Mouse (Mus musculus) kidney, adult 8-10 months (tissue): Measurements from ENCODE around the gene Chst14.

Experiments
- DNase-seq, 2 experiments: peaks; one replicate each; pipeline ENCODE4 v3.0.0; 2022

The Chst14 gene

DNA sequence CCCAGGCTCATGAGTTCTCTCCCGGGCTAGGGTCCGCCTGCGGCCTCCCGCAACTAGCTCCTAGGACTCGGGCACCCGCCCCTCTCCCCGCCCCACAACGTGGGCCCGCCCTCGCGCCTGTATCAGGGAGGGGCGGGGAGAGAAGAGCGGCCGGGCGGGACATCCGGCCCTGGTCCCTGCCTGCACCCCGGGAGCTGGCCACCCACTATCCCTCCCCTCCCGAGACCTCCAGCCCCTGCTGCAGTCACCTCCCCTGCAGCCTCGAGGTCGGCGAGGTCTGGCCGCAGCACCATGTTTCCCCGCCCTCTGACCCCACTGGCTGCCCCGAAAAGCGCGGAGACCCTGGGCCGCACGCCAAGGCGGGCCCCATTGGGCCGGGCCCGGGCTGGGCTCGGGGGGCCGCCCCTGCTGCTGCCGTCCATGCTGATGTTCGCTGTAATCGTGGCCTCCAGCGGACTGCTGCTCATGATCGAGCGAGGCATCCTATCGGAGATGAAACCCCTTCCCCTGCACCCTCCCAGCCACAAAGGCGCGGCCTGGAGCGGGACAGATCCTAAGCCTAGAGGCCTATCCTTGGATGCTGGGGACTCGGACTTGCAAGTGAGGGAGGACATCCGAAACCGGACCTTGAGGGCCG is at the start of gene Chst14:
TSS of gene Chst14 (plus strand) at position 136 of the 637 bp plus-strand sequence.
- peak; percentile 66 for DNase-seq

DNA sequence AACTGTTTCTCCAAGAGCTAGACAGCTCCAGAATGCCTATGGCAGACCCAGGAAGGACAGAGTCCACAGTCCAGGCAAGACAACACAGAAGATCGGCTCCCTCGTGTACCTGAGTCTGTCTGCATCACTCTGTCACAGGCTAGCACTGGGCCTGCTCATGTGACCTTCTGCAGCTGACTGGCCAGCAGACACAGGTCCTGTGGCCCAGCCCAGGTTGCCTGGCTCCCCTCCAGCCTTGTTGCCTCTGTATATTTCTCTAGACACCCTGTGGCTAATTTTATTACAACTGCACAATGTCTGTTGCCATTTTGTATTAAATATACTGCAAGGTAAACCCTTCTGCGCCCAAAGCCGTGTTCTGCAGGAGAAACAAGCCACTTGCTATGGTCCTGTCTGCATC is 45.3 kb upstream of the Chst14 start:
- DNase-seq = peak; percentile 60 to 67

DNA sequence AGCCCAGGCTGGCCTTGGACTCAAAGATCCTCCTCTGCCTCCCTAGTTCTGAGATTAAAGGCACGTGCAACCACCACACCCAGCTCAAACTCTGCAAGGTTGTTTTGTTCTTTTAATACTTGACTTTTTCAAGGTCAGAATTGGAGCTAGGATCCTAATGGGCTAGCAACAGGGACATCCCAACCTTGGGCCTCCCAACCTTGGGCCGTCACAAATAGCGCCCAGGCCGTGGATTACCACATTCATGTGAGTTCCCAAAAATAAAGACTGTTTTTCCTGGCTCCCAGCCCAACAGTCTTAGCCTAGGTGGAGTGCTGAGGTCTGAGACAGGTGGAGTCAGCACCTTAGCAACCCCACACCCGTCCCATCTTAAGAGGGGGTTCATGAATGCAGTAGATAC is 44.3 kb upstream of the Chst14 start:
- DNase-seq = no peak

DNA sequence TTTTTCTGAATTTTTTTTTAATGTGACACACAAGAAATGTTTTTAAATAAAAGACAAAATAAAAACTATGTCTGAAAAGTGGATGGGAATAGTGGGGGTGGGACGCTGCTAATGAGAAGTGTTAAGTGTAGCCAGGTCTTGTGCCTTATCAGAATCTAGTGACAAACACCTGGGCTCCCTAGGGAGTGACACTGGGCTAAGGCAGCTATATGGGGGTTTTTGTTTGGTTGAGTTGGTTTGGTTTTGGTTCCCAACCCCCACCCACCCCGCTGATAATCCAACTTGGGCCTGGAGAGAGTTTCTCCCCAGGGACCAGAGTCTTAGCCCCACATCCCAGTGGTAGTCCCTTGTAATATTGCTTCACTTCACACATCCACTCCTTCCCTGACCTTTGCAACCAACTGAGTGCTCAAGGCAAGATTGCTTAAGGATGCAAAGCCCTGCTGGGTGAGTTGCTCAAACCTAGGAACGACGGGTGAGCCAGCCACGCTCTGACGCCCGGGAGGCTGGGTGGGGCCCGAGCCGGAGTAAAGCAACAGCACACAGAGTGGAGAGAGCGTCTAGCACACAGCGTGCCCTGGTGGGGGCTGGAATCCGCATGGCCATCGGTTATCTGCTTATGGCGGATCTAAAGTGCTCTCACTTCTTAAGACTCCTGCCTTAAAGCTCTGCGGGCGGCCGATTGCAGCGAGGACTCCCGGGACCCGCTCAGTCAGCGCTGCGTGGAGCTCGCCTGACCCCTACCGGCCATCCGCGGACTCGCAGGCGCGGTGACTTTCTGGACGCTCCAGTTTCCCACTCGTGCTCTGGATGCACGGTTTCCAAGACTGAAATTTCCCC is 43.2 kb upstream of the Chst14 start:
- peak; percentile 63 to 87 for DNase-seq

DNA sequence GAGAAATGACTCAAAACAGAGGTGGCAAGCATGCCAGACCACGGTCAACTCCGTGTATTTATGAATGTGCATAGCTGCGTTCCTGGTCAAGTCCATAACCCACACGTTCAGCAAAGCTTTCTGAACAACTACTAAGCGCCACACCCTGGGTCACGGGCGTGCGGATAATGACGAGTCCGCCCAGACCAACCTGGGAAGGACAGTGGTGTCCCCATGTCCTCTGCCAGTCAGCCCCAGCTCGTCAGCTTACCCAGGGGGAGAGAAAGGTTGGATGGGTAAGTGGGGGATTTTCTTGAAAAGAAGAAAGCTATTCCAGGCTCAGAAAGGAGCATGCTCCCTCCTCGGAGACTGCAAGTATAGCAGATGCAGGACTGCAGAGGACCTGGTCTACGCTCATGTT is 38.9 kb upstream of the Chst14 start:
- DNase-seq = no peak

DNA sequence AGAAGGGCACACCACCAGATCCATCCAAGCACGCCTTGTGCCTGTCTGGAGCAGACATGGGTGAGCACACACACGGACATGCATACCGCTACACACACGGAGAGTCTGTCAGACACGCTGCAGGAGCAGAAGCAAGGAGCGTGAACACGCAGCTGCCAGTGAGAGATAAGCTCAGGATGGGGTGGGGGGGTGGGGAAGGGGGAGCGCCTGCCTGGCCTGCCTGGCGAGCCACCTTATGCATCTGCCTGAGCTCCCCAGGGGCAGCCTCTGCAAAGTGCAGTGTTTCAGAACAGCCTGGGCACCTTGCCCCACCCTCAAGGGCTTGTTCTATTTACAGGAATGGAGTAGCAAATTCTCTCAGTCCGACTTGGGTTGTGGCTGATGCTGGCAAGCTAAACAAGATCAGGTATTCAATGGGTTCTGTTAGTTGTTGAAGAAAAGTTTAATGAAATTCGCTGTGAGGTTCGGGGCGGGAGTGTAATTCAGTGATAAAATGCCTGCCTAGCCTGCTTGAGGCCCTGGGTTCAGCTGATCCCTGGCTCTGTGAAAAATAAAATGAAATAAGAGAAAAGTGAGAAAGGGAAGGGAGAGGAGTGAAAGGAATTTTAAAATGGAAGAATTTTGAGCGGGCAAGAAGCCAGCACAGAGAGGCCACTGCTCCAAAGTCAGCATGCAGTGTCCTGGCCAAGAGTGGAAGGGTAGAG is 38.3 kb upstream of the Chst14 start:
- DNase-seq = no peak

DNA sequence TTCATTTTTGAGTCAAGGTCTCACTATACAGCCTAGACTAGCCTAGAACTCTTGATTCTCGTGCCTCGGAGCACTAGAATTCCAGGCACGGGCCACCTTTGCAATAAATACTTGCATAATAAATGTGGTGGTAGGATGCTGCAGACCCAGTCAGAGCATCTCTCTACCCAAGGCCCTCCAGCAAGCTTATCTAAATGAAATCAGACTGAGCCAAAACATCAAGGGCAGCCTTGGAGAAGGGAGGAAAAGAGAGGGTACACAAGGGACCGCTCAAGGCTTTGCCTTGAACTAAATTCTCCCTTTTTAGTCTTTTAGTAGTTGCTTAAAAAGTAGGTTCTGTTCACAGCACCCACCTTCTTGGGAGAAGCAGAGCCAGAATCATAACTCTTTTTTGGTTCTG is 35.1 kb upstream of the Chst14 start:
- no peak for DNase-seq

DNA sequence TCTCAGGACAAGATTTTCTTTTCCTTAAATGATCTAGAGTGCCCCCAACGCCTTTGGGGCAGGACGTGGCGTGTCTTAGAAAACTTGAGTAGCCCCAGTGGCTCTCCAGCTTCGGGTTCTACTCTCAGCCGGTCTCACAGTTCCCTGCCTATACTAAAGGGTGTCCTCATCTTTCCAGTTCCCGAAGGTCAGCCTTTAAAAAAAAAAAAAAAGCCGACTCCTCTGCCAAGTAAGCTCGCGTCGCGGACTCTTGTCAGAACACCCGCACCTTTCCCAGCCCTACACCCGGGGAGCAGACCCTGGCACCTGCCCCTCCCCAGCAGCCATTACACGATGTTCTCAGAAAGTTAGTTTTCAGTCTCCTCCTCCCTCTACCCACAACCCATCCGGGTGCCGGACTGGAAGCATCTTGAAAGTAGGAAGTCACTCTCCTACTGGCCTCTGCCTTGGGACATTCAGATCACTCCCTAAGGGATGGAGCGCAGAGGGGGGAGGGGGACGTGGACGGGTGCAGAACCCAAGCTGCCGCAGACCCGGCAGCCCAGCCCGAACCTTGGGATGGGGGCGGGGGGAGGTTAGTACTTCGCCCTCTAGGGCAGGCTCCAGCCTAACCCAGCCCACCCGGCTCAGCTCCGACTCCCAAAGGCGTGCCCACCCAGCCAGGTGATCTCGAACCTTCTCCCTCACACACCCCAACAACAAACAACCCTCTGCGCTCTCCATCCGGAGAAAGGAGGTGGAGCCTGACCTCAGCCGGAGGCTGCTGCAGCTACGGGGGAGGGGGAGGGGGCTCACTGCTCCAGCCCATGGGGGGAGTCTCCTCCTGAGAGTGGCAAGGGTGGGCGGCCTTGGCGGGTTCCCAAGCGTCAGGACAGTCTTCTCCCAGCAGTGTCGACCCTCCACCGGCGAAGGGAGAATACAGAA is 30.0 kb upstream of the Chst14 start:
- DNase-seq = no peak

DNA sequence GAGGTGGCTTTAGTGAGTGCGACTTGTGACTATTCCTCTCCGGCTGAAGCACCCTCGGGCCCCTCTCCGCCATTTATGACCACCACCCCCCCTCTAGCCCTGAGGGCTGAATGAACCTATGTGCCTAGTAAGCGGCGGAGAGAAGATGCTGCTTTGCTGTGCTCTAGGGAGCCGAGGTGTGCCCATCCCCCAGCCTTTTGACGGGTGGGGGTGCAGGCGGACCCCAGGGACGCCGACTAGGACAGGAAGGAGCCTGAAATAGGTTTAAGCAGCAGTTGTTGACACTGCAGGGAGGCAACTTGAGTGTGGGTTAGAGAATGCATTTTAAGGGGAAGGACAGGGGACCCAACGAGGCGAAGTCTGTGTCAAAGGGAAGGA is 29.4 kb upstream of the Chst14 start:
- DNase-seq = no peak

DNA sequence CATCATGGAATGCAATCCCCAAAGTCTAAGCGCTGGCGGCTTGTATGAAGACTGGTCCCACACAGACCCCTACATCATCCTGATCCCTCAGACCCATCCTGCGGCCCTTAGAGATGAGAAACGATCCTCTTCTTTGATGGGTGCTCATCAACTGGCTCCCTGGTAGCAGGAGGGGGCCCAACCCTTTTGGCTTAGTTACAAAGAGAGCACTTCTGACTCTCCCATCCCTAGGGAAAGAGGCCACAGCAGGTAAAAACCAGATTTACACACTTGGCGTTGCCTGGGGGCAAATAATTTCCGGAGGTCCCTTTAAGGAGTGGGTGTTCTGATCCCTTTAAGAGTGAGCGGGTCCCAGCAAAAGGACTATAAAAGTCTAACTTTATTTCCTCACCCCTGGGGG is 28.9 kb upstream of the Chst14 start:
- no peak for DNase-seq

DNA sequence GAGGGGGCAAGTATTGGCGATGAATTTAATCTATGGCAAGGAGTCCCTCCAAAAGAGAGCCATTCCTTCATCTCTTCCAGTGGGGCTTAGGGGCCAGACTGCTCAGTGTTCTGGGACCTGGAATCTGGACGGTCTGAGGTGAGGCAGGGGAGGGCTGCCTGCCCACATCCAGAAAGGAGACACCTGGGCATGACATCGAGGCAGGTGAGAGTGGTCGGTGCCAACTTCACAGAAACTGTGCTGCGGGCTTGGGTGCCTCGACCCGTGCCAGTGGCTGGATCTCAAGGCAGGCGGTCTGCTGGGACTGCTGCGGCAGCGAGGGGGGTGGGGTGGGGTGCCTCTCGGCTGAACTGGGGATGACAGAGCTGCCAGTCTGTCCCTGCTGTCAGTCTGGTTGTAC is 28.5 kb upstream of the Chst14 start:
- DNase-seq = no peak

DNA sequence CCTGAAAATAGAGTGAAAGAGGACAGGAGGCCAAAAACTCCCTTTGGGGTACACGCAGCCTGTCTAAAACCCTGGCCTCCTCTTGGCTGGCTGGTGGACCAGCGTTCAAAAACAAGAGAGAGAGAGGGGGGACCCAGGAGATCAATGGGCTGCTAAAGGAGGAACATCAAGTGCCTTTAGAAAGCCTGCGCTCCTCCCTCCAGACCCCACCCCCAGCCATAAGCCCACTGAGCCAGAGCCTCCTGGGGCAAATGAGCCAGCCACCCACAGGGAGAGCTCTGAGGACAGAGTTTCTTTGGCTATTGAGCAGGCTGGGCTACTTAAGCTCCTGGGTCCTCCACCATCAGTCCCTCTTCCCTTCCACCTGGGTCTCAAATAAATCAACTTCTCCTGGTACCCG is 27.5 kb upstream of the Chst14 start:
- DNase-seq = no peak

DNA sequence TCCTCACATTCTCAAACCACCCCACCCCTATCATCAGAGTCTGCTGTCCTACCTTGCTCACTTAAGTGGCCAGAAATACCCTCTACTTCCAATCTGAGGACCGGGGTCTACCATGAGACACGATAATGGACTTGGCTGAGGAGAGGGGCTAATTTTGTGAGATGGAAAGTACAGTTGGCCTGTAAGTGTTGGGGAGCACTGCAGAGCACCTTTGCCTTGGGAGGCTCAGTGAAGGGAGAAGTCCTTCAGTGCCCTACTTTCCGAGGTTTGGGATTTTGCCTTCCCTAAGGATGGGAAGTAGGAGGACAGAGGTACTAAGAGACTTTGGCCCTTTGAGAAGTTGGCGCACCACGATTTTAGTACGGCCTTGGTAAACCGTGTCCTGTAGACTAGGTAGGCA is 27.0 kb upstream of the Chst14 start:
- DNase-seq = no peak

DNA sequence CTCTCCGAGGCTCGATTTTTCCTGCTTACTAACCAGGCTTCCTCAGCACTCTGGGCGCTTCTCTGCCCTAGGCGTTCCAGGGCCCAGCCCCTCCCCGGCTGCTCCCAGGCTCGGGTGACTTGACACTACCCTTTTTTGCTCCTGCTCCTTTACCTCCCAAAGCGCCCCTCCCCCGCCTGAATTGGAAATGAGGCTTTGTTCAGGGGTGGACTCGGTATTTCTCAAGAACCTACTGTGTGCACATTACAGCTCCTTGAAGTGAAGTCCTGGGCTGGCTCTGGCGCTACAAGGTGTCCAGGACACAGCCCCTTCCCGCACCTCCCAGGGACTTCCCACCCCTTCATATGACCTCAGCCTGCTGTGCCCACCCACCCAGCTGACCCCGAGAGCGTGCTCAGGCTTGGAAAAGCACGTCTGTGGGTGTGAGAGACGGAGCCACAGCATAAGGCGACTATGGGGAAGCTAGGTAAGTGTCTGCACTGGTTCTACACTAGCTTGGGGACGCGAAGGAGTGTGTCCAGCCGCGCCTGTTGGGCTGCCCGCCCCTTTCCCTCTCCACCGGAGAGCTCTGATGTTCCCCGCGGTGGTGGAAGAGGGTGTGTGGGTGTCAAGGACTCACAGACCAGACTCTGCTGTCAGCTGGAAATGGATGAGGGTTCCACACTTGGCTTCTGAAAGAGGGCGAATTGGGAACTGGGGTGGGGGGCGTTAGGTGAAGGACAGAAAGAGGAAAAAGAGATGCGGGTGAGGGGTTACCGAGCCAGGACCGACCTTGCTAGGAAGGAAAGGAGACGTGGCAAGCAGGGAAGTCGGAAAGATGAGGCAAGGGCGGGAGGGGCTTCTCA is 26.1 kb upstream of the Chst14 start, which contains the start of gene Bahd1:
TSS of gene Bahd1 (plus strand) at position 397 of the 845 bp plus-strand sequence.
- DNase-seq = no peak

DNA sequence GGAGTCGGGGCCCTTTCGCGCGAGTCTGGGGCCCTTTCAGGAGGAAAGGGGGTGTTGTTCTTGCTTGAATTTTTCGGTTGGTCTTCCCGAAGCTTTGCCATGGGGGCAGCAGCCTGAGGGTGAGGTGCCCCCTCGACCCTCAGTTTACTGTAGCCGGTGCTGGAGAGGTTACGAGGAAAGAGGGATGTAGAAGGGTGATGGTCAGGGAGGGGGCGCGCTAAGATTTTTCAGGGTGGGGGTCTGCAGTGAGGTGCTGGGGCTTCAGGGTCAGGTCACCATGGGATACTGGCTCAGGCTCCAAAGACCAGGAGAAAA is 25.5 kb upstream of the Chst14 start:
- no peak for DNase-seq

DNA sequence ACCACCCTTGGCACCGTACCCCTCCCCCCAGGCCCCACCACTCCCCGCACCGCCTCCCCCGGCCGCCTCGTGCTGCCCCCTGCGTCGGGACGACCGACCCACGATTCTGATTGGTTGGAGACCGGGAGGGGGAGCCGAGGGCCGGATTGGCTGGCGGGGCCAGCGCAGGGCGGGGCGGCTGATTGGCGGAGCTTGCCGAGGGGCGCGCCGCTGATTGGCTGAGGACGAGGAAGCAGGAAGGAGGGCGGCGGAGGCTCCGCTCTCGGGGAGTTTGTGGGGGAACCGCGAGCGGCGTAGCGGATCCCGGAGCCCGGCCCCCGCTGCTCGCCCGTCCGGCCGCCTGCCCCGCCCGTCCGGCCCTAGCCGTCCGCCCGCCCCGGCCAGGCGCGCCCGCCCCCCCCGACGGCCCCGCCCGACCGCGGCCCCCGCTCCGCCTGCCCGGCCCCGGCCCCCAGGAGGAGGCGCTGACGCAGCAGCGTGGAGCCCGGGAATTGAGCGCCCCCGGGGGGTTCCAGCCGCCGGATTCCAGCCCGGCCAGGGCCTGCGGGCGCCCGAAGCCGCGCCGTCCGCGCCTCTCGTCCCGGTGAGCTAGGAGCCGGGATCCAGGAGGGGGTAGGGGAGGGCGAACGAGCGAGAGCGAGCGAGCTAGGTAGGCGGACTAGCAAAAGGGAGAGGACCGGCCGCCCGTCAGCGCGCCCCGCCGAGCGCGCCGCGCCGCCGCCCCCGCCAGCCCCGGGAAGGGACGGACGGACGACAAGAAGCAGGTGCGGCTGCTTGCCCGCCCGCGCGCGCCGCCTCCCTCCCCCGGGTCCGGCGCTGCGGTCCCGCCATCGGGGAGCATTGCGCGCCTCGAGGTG is 24.9 kb upstream of the Chst14 start:
- DNase-seq = peak; percentile 97 to 98

DNA sequence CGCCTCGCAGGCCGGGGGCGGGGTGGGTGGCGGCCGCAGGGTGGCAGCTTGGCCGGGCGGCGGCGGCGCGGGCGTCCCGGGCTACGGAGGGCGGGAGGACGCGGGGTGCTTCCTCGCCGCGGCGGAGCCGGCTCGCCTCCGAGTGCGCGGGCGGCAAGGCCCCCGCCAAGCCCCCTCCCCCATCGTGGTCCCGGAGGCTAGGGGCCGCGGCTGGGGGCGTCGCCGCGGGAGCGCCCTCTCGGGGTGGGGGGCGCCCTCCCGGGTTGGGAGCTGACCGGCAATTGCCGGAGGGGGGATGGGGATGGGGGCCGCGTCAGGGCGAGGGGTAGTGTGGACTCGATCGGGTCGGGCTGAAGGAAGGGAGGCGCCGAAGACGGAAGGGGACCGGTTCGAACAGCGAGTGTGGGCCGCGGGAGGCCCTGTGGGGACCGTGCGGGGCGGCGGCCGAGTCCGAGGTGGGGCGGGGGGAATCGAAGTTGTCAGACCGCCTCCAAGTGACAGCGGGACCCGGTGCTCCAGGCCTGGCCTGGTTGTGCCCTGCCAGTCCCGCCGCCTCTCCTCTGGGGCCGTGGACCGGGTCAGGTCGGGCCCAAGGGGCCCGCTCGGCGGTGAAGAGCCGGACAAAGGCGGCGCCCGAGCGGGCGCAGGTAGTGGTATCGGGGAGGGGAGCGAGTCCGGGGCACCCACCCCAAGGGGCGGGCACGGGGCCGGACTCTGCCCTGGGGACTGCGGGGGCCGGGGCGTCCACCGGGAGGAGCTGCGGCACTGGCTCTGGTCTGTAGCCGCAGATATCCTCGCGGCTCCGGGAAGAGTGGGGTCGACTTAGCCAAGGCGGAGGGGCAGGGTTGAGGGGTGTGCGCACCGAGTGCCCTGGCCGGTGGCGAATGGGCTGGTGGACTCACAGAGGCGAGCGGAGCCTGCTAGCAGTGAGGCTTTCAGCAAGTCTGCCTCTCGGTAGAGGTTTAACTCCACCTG is 24.0 kb upstream of the Chst14 start:
- peak; percentile 73 to 80 for DNase-seq

DNA sequence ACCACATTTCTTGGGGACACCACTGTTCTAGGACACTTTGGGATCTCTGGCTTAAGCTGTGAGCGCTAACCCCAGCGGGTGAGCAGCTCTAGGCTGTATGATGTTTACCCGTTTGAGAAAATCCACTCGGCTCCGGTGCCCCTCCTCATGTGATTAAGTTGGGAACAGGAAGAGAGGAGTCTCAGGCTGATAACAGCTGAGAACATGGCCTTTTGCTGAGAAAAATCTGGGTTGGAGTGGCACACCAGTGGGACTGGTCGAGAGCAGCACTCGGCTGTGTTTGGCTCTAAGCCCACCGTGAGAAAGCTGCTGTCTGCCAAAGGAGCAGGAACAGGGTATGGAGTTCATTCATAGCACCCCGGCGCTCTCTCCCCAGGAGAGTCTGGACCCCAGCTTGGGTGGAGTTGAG is 23.0 kb upstream of the Chst14 start:
- no peak for DNase-seq

DNA sequence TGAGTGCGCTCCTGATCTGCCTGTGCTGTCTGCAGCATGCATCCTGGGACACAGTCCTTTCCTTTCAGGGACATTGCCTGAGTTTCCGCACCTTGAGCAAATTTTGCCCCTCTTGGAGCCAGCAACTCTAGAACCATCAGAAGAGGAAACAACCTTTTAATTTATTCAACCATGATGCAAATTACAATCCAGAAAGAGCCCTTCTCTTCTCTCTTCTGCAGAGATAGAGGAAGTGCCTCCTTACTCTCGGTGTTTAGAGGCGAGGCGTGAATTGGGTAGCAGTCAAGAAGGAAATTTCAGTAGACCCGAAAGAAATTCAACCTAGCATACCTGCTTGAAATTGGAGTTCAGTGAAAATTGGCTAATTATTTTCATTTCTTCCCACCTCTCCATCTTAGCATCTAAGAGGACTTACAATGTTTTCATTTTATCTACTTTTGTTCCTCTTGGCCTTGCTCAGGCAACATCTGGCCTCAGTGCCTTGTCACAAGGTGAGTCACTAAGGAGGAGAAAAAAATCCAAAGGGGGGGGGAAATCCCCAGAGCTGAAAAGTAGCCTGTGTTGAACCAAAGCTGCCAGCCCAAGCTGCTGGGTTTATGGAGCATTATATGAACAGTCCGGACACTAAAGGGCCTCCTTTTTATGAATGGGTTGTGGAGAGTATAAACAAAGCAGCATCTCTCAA is 20.7 kb upstream of the Chst14 start:
- no peak for DNase-seq
